Mouse (Mus musculus): ENCODE results near the gene 4930518I15Rik.

GRCm38 (mm10) chr2:156877726-156878125, 20.0 kb upstream of the 4930518I15Rik start:
- TF ChIP-seq CTCF (IDR thresholded peaks at IDR 0.05 in 2 of 3, conservative IDR thresholded peaks at IDR 0.05 in 1 of 3; ENCODE audit: control insufficient read depth in 1 of 3, insufficient read depth in 1 of 3, low read depth in 2 of 3, low read length in 3 of 3, poor library complexity in 1 of 3, severe bottlenecking in 1 of 3) (no peak), POLR2A (IDR thresholded peaks at IDR 0.05; ENCODE audit: control insufficient read depth in 1 of 2, insufficient read depth in 1 of 2, low read depth in 1 of 2, low read length in 2 of 2, poor library complexity in 1 of 2) (no peak), ZNF384 (IDR thresholded peaks at IDR 0.05; ENCODE audit: low read depth, low read length) (no peak), HCFC1 (IDR thresholded peaks at IDR 0.05; ENCODE audit: low read depth, low read length) (no peak), RCOR1 (IDR thresholded peaks at IDR 0.05; ENCODE audit: low read depth, low read length) (no peak), MYC (IDR thresholded peaks at IDR 0.05; ENCODE audit: low read depth, low read length) (no peak), ELF1 (IDR thresholded peaks at IDR 0.05; ENCODE audit: low read depth, low read length) (no peak), CHD1 (IDR thresholded peaks at IDR 0.05; ENCODE audit: low read depth, low read length) (no peak), GATA1 (IDR thresholded peaks at IDR 0.05; ENCODE audit: low read depth, low read length) (no peak)

All from MEL (cell line).